Mouse (Mus musculus) lung, postnatal 4 days (tissue): ENCODE data around the gene Lmtk2.
A peak's percentile ranks its signal among the peaks of the same experiment; 100 is the strongest.

ENCODE experiments used
- DNase-seq, 2 experiments: peaks; one replicate each; pipeline ENCODE4 v3.0.0; 2021

Lmtk2 gene

GRCm38 (mm10) chr5:144182542-144183247 is 82.5 kb downstream of the Lmtk2 start:
- no peak for DNase-seq

DNA sequence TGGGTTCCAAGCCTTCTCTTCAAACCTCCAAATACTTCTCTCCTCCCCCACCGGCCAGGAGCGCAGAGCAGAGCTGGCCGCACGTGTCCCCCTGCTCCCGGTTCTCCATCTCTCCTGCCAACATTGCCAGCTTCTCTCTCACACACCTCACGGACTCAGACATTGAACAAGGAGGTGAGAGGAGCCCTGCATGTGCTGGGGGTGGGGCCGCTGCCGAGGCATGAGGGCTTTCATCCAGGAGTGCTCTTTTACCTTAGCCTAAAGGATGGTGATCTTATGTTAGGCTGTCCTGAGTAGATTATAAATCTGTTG is 83.0 kb downstream of the Lmtk2 start:
- no peak for DNase-seq

DNA sequence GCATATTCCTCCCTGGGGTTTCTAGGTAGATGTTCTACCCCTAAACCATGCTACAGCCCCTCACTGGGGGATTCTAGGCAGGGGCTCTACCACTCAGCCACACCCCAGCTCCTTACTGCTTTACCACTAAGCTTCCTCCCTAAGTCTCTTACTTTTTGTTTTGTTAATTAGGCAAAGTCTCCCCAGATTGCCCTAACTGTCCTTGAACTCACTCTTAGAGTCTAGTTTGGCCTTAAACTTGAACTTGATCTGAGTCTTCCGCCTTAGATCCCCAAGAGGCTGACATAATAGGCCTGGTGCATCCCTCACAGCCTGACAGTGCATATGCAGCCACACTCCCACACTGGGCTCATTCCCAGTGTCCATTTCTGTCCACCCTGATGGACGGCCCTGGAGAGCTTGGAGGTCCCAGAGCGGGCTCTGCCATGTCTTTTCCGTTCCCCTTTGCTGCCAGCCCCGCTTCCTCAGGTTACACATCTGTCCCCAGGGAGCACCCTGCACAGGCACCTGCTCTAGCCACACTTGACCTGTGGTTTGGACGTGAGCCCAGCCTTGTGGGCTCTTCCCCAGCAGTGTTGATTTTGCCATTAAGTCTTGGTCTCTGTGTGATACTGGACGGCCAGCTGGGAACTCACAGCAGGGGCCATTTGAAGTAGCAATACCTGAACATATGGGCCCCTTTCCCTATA is 83.6 kb downstream of the Lmtk2 start:
- DNase-seq: peak; percentile 74 to 85

GRCm38 (mm10) chr5:144184350-144185045 is 84.3 kb downstream of the Lmtk2 start:
- no peak for DNase-seq

GRCm38 (mm10) chr5:144188422-144188821 is 88.2 kb downstream of the Lmtk2 start:
- DNase-seq: no peak

- DNase-seq: no peak
These were observed 89.1 kb downstream of the Lmtk2 start for GRCm38 (mm10) chr5:144189327-144189726.

DNA sequence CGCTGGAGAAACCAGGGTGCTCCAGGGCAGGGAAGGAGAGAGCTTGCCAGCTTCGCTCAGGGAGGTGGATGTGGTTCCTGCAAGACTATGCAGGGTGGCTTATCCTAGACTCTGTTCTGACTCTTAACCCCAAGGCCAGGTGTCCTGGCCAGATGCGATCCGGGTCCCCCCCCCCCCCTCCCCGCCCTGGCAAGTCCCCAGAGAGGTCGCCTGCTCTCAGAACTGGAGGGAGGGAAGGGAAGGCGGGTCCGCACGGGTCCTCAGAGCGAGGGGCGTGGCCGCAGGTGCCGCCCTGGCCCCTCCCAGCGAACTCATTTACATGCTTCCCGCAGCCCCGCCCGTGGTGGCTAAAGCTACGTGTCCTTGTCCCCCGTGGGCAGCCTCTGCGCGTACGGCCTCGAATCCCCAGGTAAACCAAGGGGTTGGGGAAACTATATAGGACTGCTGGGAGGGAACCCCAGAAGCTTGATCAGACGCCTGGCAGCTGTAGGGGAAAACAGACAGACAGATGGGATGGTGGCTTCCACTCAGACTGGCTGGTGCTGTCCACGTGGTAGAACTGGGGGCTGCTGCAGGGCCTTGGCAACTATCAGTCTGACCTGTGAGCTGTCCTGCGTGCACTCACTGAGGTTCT is 89.8 kb downstream of the Lmtk2 start, which contains the start of gene Bhlha15:
Gene Bhlha15, plus strand, starts transcription at position 337 of the 634 bp plus-strand sequence.
- DNase-seq: peak; percentile 69 to 77

DNA sequence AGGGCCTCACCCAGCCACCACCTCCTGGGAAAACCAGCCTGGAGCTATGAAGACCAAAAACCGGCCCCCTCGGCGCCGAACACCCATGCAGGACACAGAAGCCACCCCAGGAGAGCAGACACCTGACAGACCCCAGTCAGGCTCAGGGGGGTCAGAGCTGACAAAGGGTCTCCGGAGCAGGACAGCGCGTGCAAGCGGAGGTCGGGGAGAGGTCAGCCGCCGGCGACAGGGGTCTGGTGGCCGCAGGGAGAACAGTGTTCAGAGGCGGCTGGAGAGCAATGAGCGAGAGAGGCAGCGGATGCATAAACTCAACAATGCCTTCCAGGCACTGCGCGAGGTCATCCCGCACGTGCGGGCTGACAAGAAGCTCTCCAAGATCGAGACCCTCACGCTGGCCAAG is 90.8 kb downstream of the Lmtk2 start:
- no peak for DNase-seq

DNA sequence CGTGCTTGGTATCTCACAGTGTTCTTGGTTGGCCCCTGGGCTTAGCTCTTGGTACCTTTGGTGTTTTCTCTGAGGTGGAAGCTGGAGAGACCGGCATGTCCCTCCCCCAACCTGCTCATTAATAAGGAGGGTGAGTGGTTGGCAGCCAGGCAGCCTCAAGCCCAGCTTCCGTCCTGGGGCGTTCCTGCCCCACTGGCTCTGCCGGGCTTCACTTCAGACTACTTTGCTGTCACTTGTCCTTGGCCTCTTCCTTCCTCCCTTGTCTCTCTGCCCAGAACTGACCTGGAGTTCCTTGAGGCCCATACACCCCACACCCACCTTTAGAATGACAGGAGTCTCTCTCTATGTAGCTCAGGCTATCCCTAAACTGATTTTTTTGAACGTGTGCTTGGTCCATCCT is 92.4 kb downstream of the Lmtk2 start:
- peak in 1 of 2 experiments; percentile 54 for DNase-seq

DNA sequence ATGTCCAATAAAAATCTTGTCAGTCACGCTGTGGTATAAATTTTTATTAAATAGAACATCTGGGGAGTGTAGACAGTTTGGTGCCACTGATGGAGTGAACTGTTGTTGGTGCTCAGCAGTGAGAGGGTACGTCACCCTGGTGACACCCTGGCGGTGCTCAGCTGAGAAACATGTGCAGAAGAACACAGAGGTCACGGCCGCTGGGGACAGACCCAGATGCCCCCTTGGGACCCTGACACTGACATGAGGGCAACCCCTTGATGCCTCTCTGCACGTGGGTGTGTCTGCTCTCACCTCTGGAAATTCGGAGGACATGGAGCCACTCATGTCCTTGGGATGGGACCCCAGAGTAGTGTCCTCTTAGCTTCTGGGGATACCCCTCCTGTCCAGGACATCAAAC is 94.2 kb downstream of the Lmtk2 start:
- DNase-seq: no peak

DNA sequence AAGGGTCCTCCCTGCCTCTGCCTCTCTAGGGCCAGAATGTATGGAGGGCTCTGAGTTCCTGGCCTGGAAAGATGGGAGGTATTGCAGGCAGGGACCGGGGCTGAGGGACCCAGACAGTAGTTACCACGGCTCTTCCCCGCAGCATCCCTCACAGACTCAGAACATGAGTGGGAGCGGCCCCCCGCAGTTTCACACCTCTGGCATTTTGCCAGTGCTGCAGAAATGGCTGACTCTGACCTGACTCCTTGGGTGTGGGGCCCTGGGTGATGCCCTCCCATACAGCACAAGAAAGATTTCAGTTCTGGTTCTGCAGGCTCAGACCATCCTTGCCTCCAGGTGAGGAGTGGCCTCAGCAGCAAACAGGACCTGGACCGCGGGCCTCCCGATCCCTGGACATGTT is 95.3 kb downstream of the Lmtk2 start:
- no peak for DNase-seq

- DNase-seq: no peak
These were observed 100.4 kb downstream of the Lmtk2 start for GRCm38 (mm10) chr5:144200616-144201015.

- no peak for DNase-seq
These were observed 102.2 kb downstream of the Lmtk2 start for GRCm38 (mm10) chr5:144202430-144202829.

- no peak for DNase-seq
These were observed 103.2 kb downstream of the Lmtk2 start for GRCm38 (mm10) chr5:144203398-144203959.

GRCm38 (mm10) chr5:144204303-144204702 is 104.1 kb downstream of the Lmtk2 start:
- no peak for DNase-seq

DNA sequence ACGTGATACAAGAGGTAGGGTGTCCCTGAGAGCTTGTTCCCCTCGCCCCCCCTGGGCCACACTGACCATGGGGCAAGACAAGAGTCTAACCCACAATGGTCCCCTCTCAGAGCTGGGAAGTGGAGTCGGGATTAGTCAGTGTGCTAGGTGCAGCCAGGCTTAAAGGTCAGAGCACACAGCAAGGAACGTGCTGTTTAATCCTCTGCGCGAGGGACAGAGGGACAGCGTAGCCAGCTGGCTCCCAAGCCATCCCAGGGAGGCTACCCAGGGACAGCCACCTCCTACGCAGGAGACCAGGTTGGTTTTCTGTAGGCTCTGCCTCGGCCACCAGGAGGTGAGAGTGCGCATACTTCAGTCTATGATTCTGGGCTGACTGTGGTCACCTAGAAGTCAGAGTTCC is 104.7 kb downstream of the Lmtk2 start:
- DNase-seq: no peak

GRCm38 (mm10) chr5:144206069-144206468 is 105.8 kb downstream of the Lmtk2 start:
- no peak for DNase-seq

- peak in 1 of 2 experiments; percentile 52 for DNase-seq
These were observed 107.2 kb downstream of the Lmtk2 start for GRCm38 (mm10) chr5:144207478-144207877.

- DNase-seq: peak; percentile 57 to 76
These were observed 114.2 kb downstream of the Lmtk2 start for GRCm38 (mm10) chr5:144214453-144214852.

- no peak for DNase-seq
These were observed 115.8 kb downstream of the Lmtk2 start for GRCm38 (mm10) chr5:144215992-144216391.

DNA sequence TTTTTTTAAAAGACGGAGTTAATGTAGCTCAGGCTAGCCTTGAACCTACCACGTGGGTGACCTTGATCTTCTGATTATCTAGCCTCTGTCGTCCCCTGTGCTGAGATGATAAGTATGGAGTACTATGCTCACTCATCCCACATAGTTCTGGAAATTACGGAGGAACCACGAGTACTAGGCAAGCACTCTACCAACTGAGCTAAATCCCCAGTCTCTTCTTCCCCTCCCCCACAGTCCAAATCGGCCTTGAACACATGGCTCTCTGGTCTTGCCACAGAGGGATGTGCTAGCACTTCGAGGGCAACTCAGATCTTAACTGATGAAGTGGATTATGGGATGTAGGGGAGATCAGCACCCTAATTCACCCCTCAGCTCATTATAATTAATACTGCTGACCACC is 117.8 kb downstream of the Lmtk2 start:
- no peak for DNase-seq

DNA sequence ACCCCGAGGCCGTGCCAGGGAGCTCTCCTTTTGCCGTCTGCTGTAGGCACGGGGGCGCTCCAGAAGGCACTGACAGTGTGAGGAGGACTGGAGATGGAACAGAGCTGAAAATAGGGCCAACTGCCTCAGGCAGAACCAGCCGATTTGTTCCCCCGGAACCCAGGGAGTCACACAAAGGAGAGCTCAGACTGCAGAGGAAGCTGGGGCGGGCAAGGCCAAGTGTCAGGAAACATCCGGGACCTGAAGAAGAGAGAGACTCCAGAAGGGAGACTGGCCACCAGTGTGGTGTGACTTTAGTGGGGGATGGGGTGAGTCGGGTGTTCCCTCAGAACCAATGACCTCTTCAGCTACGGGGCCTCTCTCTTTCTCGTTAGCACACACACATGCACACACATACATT is 119.1 kb downstream of the Lmtk2 start:
- peak; percentile 44 to 57 for DNase-seq

- DNase-seq: no peak
These were observed 119.7 kb downstream of the Lmtk2 start for GRCm38 (mm10) chr5:144219936-144220335.
